8 mouse cellular contexts compared by ENCODE assay signal in the genomic region with DNA sequence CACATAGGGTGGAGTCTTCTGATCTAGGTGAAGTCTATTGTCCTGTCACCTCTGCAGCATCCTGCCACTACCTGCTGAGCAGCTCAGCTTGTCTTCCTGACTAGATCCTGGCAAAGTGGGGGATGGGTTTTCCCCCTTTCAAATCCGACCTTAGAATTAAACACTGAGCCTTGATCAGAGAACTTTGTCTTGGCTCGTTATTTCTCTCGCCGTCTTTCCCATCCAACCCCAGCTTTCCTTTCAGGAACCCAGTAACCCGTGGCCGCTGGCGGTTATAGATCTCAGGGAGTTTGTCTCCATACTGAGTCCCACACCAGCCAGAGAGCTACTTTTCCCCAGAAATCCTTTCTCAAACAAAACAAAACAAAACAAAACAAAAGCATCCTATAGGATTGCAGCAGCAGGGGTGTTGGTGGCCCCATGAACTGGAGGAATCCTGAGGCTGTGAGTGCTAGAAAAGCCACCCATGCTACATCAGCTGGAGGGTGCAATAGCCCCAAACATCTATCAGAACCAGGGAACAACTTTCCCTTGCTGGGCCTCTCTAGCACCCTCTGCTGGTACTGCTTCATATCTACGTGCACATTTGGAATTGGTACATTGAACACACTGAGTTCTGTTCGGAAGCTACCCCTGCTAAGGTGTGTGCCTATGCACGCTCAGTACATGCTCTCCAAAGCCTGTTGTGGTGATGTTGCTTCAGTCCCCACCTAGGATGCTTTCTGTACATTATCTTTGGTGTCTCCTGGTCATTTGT. TPM values are rescaled to one million over a fixed set of nuclear protein-coding genes. Genes with fewer than 3 reads are reported as not detected.
DNase-seq lines count a peak whose midpoint lies in the region; ATAC-seq and TF ChIP-seq lines count a peak whose summit lies in the region.

No protein-coding gene starts in this region.

- H3K36me3 ChIP-seq in embryonic facial prominence, embryonic 11.5 days (replicated peaks; ENCODE audit: control insufficient read depth, insufficient read depth, low read depth, low read length) = no peaks in the 10 kb centered on the region
- H3K36me3 ChIP-seq in kidney, postnatal 0 days (ENCODE audit: insufficient read depth, low read length) = no peaks in the 10 kb centered on the region
- no peaks in the 10 kb centered on the region for H3K36me3 ChIP-seq in liver, embryonic 14.5 days (replicated peaks; ENCODE audit: control insufficient read depth, insufficient read depth, low read depth)
- H3K36me3 ChIP-seq in small intestine, adult 2 months (ENCODE audit: control insufficient read depth, insufficient read depth, low read length) = no peaks in the 10 kb centered on the region

- H3K4me2 ChIP-seq in embryonic facial prominence, embryonic 11.5 days (ENCODE audit: low read depth, low read length) = no peak overlapping the region
- H3K4me2 ChIP-seq in kidney, postnatal 0 days (ENCODE audit: low read length) = no peak overlapping the region
- H3K4me2 ChIP-seq in liver, embryonic 14.5 days (ENCODE audit: low read depth) = no peak overlapping the region

- no peak overlapping the region for H3K9ac ChIP-seq in embryonic facial prominence, embryonic 11.5 days (replicated peaks; ENCODE audit: low read length)
- H3K9ac ChIP-seq in kidney, postnatal 0 days (ENCODE audit: low read depth, low read length) = no peak overlapping the region
- no peak overlapping the region for H3K9ac ChIP-seq in liver, embryonic 14.5 days (replicated peaks)

- no peak for TF ChIP-seq POLR2A in small intestine, adult 2 months (IDR thresholded peaks at IDR 0.05; ENCODE audit: low read depth, low read length)

- no peak for TF ChIP-seq EP300 in liver, embryonic 14.5 days (IDR thresholded peaks at IDR 0.05; ENCODE audit: low read depth)

- peak; percentile 56 to 86 for DNase-seq in adrenal gland, adult (ENCODE audit: inconsistent age in 2 of 2, low spot score in 1 of 2)
- no peak for DNase-seq in adrenal gland, adult 8-10 months
- DNase-seq in A20 (ENCODE audit: low read depth, low spot score) = peak; percentile 63
- DNase-seq in adrenal gland, postnatal 36 days = peak; percentile 43 to 77
- peak; percentile 71 for DNase-seq in embryonic facial prominence, embryonic 11.5 days (ENCODE audit: low spot score)
- DNase-seq in kidney, postnatal 0 days (ENCODE audit: low spot score) = peak; percentile 76
- peak in 1 of 3 experiments; percentile 13 for DNase-seq in liver, embryonic 14.5 days (ENCODE audit: low read depth in 3 of 3, low spot score in 3 of 3)

- no peaks in the 10 kb centered on the region for H3K4me1 ChIP-seq in embryonic facial prominence, embryonic 11.5 days (ENCODE audit: control insufficient read depth, insufficient read depth, low read length)
- no peaks in the 10 kb centered on the region for H3K4me1 ChIP-seq in kidney, postnatal 0 days (replicated peaks; ENCODE audit: insufficient read depth, low read length)
- 0 out of 4 replicates have a peak, but pooled peaks cover 0 to 2% of the 10 kb centered on the region in 2 experiments for H3K4me1 ChIP-seq in liver, embryonic 14.5 days (replicated peaks; ENCODE audit: control insufficient read depth in 2 of 2, insufficient read depth in 2 of 2, low read length in 1 of 2)
- no peaks in the 10 kb centered on the region for H3K4me1 ChIP-seq in small intestine, adult 2 months (ENCODE audit: control insufficient read depth, insufficient read depth, insufficient read length, low read length)

- H3K4me3 ChIP-seq in embryonic facial prominence, embryonic 11.5 days (ENCODE audit: low read depth, low read length) = no peak overlapping the region
- H3K4me3 ChIP-seq in kidney, postnatal 0 days (replicated peaks; ENCODE audit: low read depth, low read length) = no peak overlapping the region
- no peak overlapping the region for H3K4me3 ChIP-seq in liver, embryonic 14.5 days (ENCODE audit: insufficient read depth in 1 of 2, low read depth in 2 of 2, low read length in 2 of 2)
- no peak overlapping the region for H3K4me3 ChIP-seq in small intestine, adult 2 months (ENCODE audit: low read depth, low read length)

- 79% methylated on average over 10 of the region's 10 CpGs for WGBS in embryonic facial prominence, embryonic 11.5 days
- WGBS in kidney, postnatal 0 days = 84% methylated on average over 10 of the region's 10 CpGs
- whole genome bisulfite sequencing in liver, embryonic 14.5 days (ENCODE audit: insufficient replicate concordance) = 67% methylated on average over 10 of the region's 10 CpGs
- WGBS in small intestine, adult 2 months = 67% methylated on average over 10 of the region's 10 CpGs

- peak; percentile 94 for TF ChIP-seq CTCF in kidney, postnatal 0 days (IDR thresholded peaks at IDR 0.05; ENCODE audit: low read depth)
- peak; percentile 87 for TF ChIP-seq CTCF in liver, embryonic 14.5 days (IDR thresholded peaks at IDR 0.05; ENCODE audit: low read depth)
- peak; percentile 83; the same call in 1 of the 2 replicates for TF ChIP-seq CTCF in small intestine, adult 2 months (IDR thresholded peaks at IDR 0.05; ENCODE audit: extremely low read depth, insufficient read length, insufficient replicate concordance, low read depth, low read length)

- no peaks in the 10 kb centered on the region for H3K27me3 ChIP-seq in embryonic facial prominence, embryonic 11.5 days (ENCODE audit: control insufficient read depth, insufficient read depth, low read length)
- H3K27me3 ChIP-seq in kidney, postnatal 0 days (ENCODE audit: insufficient read depth, low read length) = no peaks in the 10 kb centered on the region
- H3K27me3 ChIP-seq in liver, embryonic 14.5 days (ENCODE audit: control insufficient read depth, insufficient read depth, low read length) = no peaks in the 10 kb centered on the region
- no peaks in the 10 kb centered on the region for H3K27me3 ChIP-seq in small intestine, adult 2 months (ENCODE audit: control insufficient read depth, insufficient read depth, low read length)

- ATAC-seq in embryonic facial prominence, embryonic 11.5 days (replicated peaks; ENCODE audit: insufficient number of reproducible peaks, low FRiP score, low TSS enrichment, low read depth) = no peak
- peak; percentile 40; the same call in 1 of the 2 replicates for ATAC-seq in kidney, postnatal 0 days (replicated peaks; ENCODE audit: low FRiP score, low read depth)
- no peak for ATAC-seq in liver, embryonic 14.5 days (ENCODE audit: insufficient read depth)

- no peak overlapping the region for H3K27ac ChIP-seq in embryonic facial prominence, embryonic 11.5 days (replicated peaks; ENCODE audit: low read depth, low read length)
- no peak overlapping the region for H3K27ac ChIP-seq in kidney, postnatal 0 days
- no peak overlapping the region for H3K27ac ChIP-seq in liver, embryonic 14.5 days
- no peak overlapping the region for H3K27ac ChIP-seq in small intestine, adult 2 months (ENCODE audit: insufficient read depth, low read depth, low read length)

- H3K9me3 ChIP-seq in embryonic facial prominence, embryonic 11.5 days (replicated peaks; ENCODE audit: control insufficient read depth, low read length) = no peaks in the 10 kb centered on the region
- no peaks in the 10 kb centered on the region for H3K9me3 ChIP-seq in kidney, postnatal 0 days (replicated peaks; ENCODE audit: low read length)
- H3K9me3 ChIP-seq in liver, embryonic 14.5 days (ENCODE audit: control insufficient read depth, low read length) = no peaks in the 10 kb centered on the region

RNA-seq across cellular contexts. Expression of a gene that starts 6.9 kb away (rescaled TPM):
- total RNA-seq in adrenal gland, adult 8-10 months (2022) = 10 to 100 TPM; 20.8 to 27.1 (median 23.5) TPM
- total RNA-seq in adrenal gland, postnatal 36 days (2021) = 10 to 100 TPM; 13.7 to 24.3 TPM
- polyA plus RNA-seq in embryonic facial prominence, embryonic 11.5 days (2014; fragmentation: Nextera tagmentation; extraction: Ambion mirVana) = 93.7 and 96.1 TPM in 2 replicates
- 58.1 and 66.0 TPM in 2 replicates for polyA plus RNA-seq in kidney, postnatal 0 days (2015; fragmentation: Nextera tagmentation; extraction: Ambion mirVana)
- polyA plus RNA-seq in liver, embryonic 14.5 days (2012; rRNA removed) = 8.5 and 14.5 TPM in 2 replicates
- polyA plus RNA-seq in liver, embryonic 14.5 days (2014; fragmentation: Nextera tagmentation; extraction: Ambion mirVana) = 18.4 and 21.8 TPM in 2 replicates
- 1.4 and 2.5 TPM in 2 replicates for polyA plus RNA-seq in small intestine, adult 2 months (2012; rRNA removed)

RNA-seq across cellular contexts. Expression of a gene that starts 29.5 kb away (rescaled TPM):
- under 1 TPM in 2 of 4 experiments, not detected in 2; 0.32 to 0.56 TPM for total RNA-seq in adrenal gland, adult 8-10 months (2022)
- total RNA-seq in adrenal gland, postnatal 36 days (2021) = not detected
- 87.7 and 93.7 TPM in 2 replicates for polyA plus RNA-seq in embryonic facial prominence, embryonic 11.5 days (2014; fragmentation: Nextera tagmentation; extraction: Ambion mirVana)
- 409 and 412 TPM in 2 replicates for polyA plus RNA-seq in kidney, postnatal 0 days (2015; fragmentation: Nextera tagmentation; extraction: Ambion mirVana)
- polyA plus RNA-seq in liver, embryonic 14.5 days (2012; rRNA removed) = 0.54 and 0.74 TPM in 2 replicates
- 0.45 and 0.94 TPM in 2 replicates for polyA plus RNA-seq in liver, embryonic 14.5 days (2014; fragmentation: Nextera tagmentation; extraction: Ambion mirVana)
- polyA plus RNA-seq in small intestine, adult 2 months (2012; rRNA removed) = 511 and 1,756 TPM in 2 replicates

Comparison
In these comparisons a context has a peak if more than half of its experiments do, and no peak if none do; other contexts are left out.
1. RNA of a gene that starts 29.5 kb away (polyA plus RNA-seq): 511 to 1,756 TPM in small intestine, adult 2 months, 409 to 412 TPM in kidney, postnatal 0 days and 87.7 to 93.7 TPM in embryonic facial prominence, embryonic 11.5 days; 0.45 to 0.94 TPM in liver, embryonic 14.5 days; every median in the first group is over 10 times any median in the second.
2. Peak in every context shown above with its lines, with median percentiles within 50 percentile points of each other: CTCF ChIP-seq.